Mouse (Mus musculus) NIH3T3 (cell line): ENCODE data around the gene Olfr764-ps1.
A peak's percentile ranks its signal among the peaks of the same experiment; 100 is the strongest.
"Not testable (repeated sequence)": the region's sequence is repeated elsewhere in the genome, so short reads cannot be mapped to it uniquely, and the experiment has no call there.

Experiments
- DNase-seq: peaks from one replicate; pipeline ENCODE4 v3.0.0-alpha.2; 2012; ENCODE audit warnings: low read depth

The Olfr764-ps1 gene

GRCm38 (mm10) chr10:129039796-129040195, at the start of gene Olfr764-ps1:
TSS of gene Olfr764-ps1 (minus strand) at chr10:129039896.
- DNase-seq, result no peak

GRCm38 (mm10) chr10:129082810-129083209, 43.1 kb upstream of the Olfr764-ps1 start, which contains the start of gene Olfr767:
TSS of gene Olfr767 (minus strand) at chr10:129082910.
- not testable (repeated sequence) for DNase-seq

- no peak for DNase-seq
Measured at GRCm38 (mm10) chr10:129068877-129069276, 29.2 kb upstream of the Olfr764-ps1 start, which contains the start of gene Olfr766-ps1. TSS of gene Olfr766-ps1 (minus strand) at chr10:129068977.

GRCm38 (mm10) chr10:129049898-129050297, 10.2 kb upstream of the Olfr764-ps1 start, which contains the start of gene Olfr765:
TSS of gene Olfr765 (minus strand) at chr10:129049998.
- DNase-seq, result not testable (repeated sequence)

- DNase-seq, result no peak
Measured at GRCm38 (mm10) chr10:129028343-129028742, 11.4 kb downstream of the Olfr764-ps1 start.

- DNase-seq, result peak; percentile 77
Measured at GRCm38 (mm10) chr10:129026018-129026662, 13.6 kb downstream of the Olfr764-ps1 start.

- DNase-seq, result no peak
Measured at GRCm38 (mm10) chr10:129023319-129023718, 16.4 kb downstream of the Olfr764-ps1 start.

- DNase-seq, result no peak
Measured at GRCm38 (mm10) chr10:129014477-129014876, 25.2 kb downstream of the Olfr764-ps1 start.

- not testable (repeated sequence) for DNase-seq
Measured at GRCm38 (mm10) chr10:129011511-129011910, 28.2 kb downstream of the Olfr764-ps1 start.

- no peak for DNase-seq
Measured at GRCm38 (mm10) chr10:129010288-129010841, 29.3 kb downstream of the Olfr764-ps1 start, which contains the start of gene Olfr763. TSS of gene Olfr763 (plus strand) at chr10:129010791.

- peak; percentile 53 for DNase-seq
Measured at GRCm38 (mm10) chr10:129004032-129004920, 35.4 kb downstream of the Olfr764-ps1 start.

- DNase-seq, result no peak
Measured at GRCm38 (mm10) chr10:128996523-128997040, 43.1 kb downstream of the Olfr764-ps1 start.

GRCm38 (mm10) chr10:128995796-128996195, 43.9 kb downstream of the Olfr764-ps1 start:
- DNase-seq, result no peak

- DNase-seq, result no peak
Measured at GRCm38 (mm10) chr10:128990994-128991393, 48.7 kb downstream of the Olfr764-ps1 start.

GRCm38 (mm10) chr10:128990129-128990850, 49.4 kb downstream of the Olfr764-ps1 start:
- not testable (repeated sequence) for DNase-seq

- not testable (repeated sequence) for DNase-seq
Measured at GRCm38 (mm10) chr10:128989131-128989530, 50.6 kb downstream of the Olfr764-ps1 start, which contains the start of gene Olfr9. TSS of gene Olfr9 (plus strand) at chr10:128989431.
